Mouse (Mus musculus) thymus, adult 2 months (tissue): ENCODE measurements around the gene Rtf2.

Source experiments
- CTCF ChIP-seq: fragments of 200-500 bp; IDR thresholded peaks from 2 replicates; pipeline ENCODE4 v1.5.1; 2012; ENCODE audit warnings: mild to moderate bottlenecking, control low read depth, low read length, moderate library complexity, borderline replicate concordance; ENCODE audit not compliant: control insufficient read depth, poor library complexity, insufficient read depth; ENCODE audit errors: extremely low read depth
- POLR2A ChIP-seq: fragments of 200-500 bp; IDR thresholded peaks from 2 replicates; pipeline ENCODE4 v1.6.1; 2012; ENCODE audit warnings: mild to moderate bottlenecking, low read length, control low read depth, moderate library complexity; ENCODE audit not compliant: control insufficient read depth, poor library complexity, insufficient read depth; ENCODE audit errors: extremely low read depth

GRCm38 (mm10) chr2:172462813-172463212, 22.5 kb downstream of the Rtf2 start:
- TF ChIP-seq CTCF, result no peak
- no peak for TF ChIP-seq POLR2A
